Mouse (Mus musculus) spleen, adult 10 weeks (tissue): ENCODE measurements around the gene Npm3. TPM values are rescaled to one million over a fixed set of nuclear protein-coding genes. Genes with fewer than 3 reads are reported as not detected.

Experiments
- polyA plus RNA-seq: library from polyadenylated mRNA; stranded (reverse); fragments of 350-450 nt; fragmentation: Illumina TruSeq; extraction: RNeasy Lipid Tissue Mini Kit (QIAGEN cat#74804); gene quantifications from one replicate; pipeline ENCODE4 v1.2.3, GENCODE M21; 2015; ENCODE audit warnings: low replicate concordance; ENCODE audit not compliant: insufficient read depth

Npm3 gene
- 63.2 TPM for polyA plus RNA-seq

GRCm38 (mm10) chr19:45749243-45750043 is at the start of gene Npm3:
Npm3 (minus strand) TSS chr19:45749591.

DNA sequence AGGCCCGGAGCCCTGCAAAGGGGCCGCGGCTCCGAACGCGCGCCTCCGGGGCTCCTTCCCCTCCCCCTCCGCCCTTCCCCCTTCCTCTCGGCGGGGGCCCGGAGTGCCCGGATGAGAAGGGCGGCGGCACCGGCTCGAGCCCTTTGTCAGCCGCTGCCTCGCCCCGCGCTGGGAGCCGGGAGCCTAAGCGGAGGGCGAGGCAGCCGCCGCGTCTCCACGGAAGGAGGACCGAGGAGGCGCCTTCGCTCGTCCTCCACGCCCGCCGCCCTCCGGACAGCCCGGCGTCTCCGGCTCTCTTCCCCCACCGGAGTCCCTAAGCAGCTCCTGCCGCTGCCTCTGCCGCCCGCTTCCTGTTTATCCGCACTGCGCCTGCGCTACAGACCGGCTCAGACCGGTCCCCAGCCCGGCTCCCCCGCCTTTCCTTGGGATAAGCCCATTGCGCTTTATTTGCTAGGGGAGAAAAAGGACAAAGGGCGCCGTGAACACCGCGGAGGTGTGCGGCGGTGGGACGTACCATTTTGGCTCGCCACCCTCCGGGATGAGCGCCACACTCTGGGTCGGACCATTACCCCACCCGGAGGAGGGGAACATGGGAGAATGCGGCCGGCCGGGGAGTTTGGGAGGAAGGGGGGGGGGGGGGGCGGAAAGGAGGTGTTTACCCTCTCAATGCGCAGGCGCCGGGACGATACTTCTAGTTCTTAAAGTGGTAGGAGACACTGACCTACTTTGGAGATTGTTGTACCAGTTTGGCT is 34.0 kb upstream of the Npm3 start, which contains the start of gene Mgea5:
TSS of gene Mgea5 (minus strand) at position 657 of the 752 bp plus-strand sequence.

GRCm38 (mm10) chr19:45742218-45742983 is 7.0 kb downstream of the Npm3 start, which contains the start of gene Fgf8:
Fgf8 (minus strand) TSS chr19:45742915.

Other genes with a start within 250 kb of the Npm3 start
- gene Poll, start 189.1 kb downstream of the Npm3 start, polyA plus RNA-seq, result 4.2 TPM
- 19.9 TPM for gene Gm17018, start 189.0 kb downstream of the Npm3 start, polyA plus RNA-seq
- gene Fbxw4, start 89.3 kb downstream of the Npm3 start, polyA plus RNA-seq, result 17.9 TPM
- gene Fgf8, start 6.7 kb downstream of the Npm3 start, polyA plus RNA-seq, result not detected
- 206 TPM for gene Mgea5, start 34.2 kb upstream of the Npm3 start, polyA plus RNA-seq
- gene Kcnip2, start 66.5 kb upstream of the Npm3 start, polyA plus RNA-seq, result 1.4 TPM
- gene Armh3, start 248.9 kb upstream of the Npm3 start, polyA plus RNA-seq, result 13.0 TPM